Mouse (Mus musculus) embryonic fibroblast, embryonic 13.5 days (primary cell): ENCODE results near the gene Rph3a. TPM values are rescaled to one million over a fixed set of nuclear protein-coding genes. Genes with fewer than 3 reads are reported as not detected.

Source experiments
- H3K27ac ChIP-seq: 2 replicates; pipeline ENCODE4 v1.5.1; 2012; ENCODE audit warnings: low read length, control low read depth, inconsistent platforms; ENCODE audit not compliant: insufficient read depth
- H3K4me1 ChIP-seq: 2 replicates; pipeline ENCODE4 v1.6.1; 2011; ENCODE audit warnings: low read length; ENCODE audit not compliant: control insufficient read depth, insufficient read depth
- H3K4me3 ChIP-seq: 2 replicates; pipeline ENCODE4 v1.5.1; 2011; ENCODE audit warnings: mild to moderate bottlenecking, control low read depth, low read length; ENCODE audit not compliant: insufficient read depth
- CTCF ChIP-seq: IDR thresholded peaks from 2 replicates; pipeline ENCODE4 v1.5.1; 2011; ENCODE audit warnings: mild to moderate bottlenecking, control low read depth, low read length, moderate library complexity, borderline replicate concordance; ENCODE audit not compliant: insufficient read depth
- POLR2A ChIP-seq: IDR thresholded peaks from 2 replicates; pipeline ENCODE4 v1.6.1; 2011; ENCODE audit warnings: low read depth, mild to moderate bottlenecking, control low read depth, low read length, moderate library complexity
- polyA plus RNA-seq: library from polyadenylated mRNA; stranded (reverse); fragments of >200 nt; gene quantifications from 2 replicates; pipeline ENCODE4 v1.2.4, GENCODE M21; 2011; ENCODE audit warnings: low read depth; ENCODE audit not compliant: missing spikeins, insufficient read length

The Rph3a gene
- polyA plus RNA-seq, 1 experiment: not detected

DNA sequence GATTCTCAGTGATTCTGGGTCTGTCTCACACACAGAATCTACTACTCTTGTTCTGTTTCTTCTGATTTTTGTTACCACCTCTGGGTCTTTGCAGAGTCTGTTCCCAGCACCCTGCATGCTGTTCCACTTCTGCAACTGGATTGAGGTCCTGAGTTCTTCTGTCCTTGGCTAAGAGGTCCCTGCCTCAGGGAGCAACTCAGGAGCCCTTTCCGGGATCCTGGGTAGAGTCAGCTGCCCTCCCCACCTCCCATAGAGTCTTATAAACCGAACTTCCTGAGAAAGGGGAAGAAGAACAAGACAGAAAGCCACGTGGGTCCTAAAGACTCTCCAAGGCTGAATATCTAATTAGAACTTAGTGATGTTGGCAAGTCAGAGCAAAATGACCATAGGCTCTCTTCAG, 118.9 kb downstream of the Rph3a start:
- Histone ChIP-seq H3K27ac (no peak overlapping the region), H3K4me1 (no peaks in the 10 kb centered on the region)
- TF ChIP-seq CTCF: no peak
- no peak for TF ChIP-seq POLR2A

More for the DNA sequence above, 118.9 kb downstream of the Rph3a start:
- no peak overlapping the region for H3K4me3 ChIP-seq

Other genes with a start within 250 kb of the Rph3a start
- gene Oas3, start 232.4 kb downstream of the Rph3a start, polyA plus RNA-seq: 0.18 TPM in 1 of 2 replicates, not detected in the other
- not detected in 2 replicates for gene Oas1e, start 214.6 kb downstream of the Rph3a start, polyA plus RNA-seq
- gene Oas1c, start 197.6 kb downstream of the Rph3a start, polyA plus RNA-seq: 1.3 and 1.9 TPM in 2 replicates
- not detected in 2 replicates for gene Oas1f, start 162.7 kb downstream of the Rph3a start, polyA plus RNA-seq
- not detected in 2 replicates for gene Oas1h, start 148.7 kb downstream of the Rph3a start, polyA plus RNA-seq
- 1.3 TPM in 1 of 2 replicates, not detected in the other for gene Oas1g, start 122.5 kb downstream of the Rph3a start, polyA plus RNA-seq
- gene Oas1a, start 102.6 kb downstream of the Rph3a start, polyA plus RNA-seq: 4.9 and 5.8 TPM in 2 replicates
- not detected in 2 replicates for gene Oas1d, start 95.6 kb downstream of the Rph3a start, polyA plus RNA-seq
- gene Ptpn11, start 181.3 kb upstream of the Rph3a start, polyA plus RNA-seq: 90.6 and 103 TPM in 2 replicates
- gene Rpl6, start 194.4 kb upstream of the Rph3a start, polyA plus RNA-seq: 1,069 and 1,098 TPM in 2 replicates
- 17.2 and 18.0 TPM in 2 replicates for gene Hectd4, start 210.1 kb upstream of the Rph3a start, polyA plus RNA-seq